Mouse (Mus musculus) activated CD4-positive, CD25-positive, alpha-beta regulatory T cell (primary cell): ENCODE results near the gene Fam129a. TPM values are rescaled to one million over a fixed set of nuclear protein-coding genes. Genes with fewer than 3 reads are reported as not detected.

Experiments used
- polyA plus RNA-seq, 2 experiments: library from polyadenylated mRNA; unstranded; fragments of 100-300 nt; shearing (Covaris generic); gene quantifications; one replicate each; pipeline ENCODE4 v1.2.1; 2017

Fam129a gene
- 10 to 100 TPM; 12.2 to 85.9 TPM for polyA plus RNA-seq

DNA sequence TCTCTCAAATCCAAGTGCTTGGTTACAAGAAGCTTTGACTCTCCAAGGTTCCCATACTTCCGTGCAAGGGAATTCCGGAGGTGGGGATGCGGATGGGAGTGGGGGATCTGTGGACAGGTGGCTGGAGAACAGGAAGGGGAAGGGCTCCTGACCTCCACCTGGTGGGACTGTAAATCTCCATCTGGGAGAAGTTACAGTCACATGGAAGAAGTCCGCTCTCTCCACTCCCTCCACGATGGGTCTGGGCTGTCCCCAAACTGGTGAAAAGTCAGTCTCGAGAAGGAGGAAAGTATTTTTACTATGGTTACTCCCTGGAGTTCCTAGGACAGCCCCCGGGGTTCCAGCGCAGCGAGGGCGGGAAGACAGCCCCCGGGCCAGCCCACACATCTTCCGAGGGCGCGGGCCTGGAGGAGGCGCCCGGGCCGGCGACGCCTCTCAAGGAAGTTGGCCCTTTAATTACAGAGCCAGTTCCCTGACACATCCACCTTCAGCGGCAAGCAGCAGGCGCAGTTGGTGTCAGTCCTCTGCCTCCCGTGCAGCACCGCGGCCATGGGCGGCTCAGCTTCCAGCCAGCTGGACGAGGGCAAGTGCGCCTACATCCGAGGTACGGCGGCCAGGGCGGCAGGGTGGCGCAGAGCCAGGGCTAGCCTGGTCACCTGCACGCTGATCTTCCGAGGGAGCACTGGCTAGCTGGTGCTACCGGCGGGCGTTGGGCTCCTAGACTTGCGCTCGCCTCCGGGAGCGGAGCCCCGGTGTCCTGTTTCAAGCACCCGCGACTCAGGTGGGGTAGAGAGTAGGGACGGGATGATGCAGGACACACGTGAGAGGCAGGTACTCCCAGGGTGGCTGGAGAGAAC, at the start of gene Fam129a:
TSS of gene Fam129a (plus strand) at position 206 of the 857 bp plus-strand sequence.

DNA sequence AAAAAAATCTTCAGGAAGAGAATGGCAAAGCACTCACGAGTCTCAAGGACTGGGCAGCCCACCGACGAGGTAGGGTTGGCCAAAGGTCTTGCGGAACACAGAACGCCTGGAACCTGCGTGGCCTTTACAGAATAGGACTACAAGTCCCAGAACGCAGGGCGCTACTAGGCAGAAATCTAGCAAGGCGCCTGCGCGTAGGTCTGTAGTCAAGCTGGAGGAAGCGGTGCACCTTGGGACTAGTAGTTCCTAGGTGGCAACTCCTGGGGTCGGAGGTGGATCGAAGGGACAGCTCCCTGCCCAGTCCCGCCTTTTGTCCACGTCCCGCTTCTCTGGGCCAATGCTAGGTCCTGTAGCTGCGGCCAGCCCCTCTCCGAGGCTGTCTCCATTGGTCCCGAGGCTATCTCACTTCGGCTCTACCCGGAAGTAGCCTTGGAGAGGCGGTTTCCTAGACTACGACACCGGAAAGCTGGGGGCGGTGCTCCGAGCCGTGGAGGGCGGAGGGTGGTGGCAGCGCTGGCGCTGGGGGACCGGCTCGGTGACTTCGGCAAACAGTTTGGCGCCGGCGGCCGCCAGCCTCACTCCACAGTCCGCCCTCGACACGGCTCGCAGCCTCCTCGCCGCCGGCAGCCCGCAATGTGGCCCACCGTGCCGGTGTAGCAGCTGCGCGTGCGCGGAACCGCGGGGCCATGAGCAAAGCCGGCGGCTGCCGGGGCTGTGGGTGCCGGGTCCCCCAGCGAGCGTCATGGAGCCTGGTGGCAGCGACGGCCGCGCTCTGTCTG, 184.1 kb downstream of the Fam129a start, which contains the start of gene Edem3:
TSS of gene Edem3 (plus strand) at position 491 of the 779 bp plus-strand sequence.

Other genes with a start within 250 kb of the Fam129a start
- 100 to 1,000 TPM; 159 to 185 TPM for gene Ivns1abp, start 226.7 kb upstream of the Fam129a start, polyA plus RNA-seq
- 10 to 100 TPM; 31.4 to 37.2 TPM for gene Swt1, start 142.7 kb upstream of the Fam129a start, polyA plus RNA-seq
- 10 to 100 TPM; 68.0 to 68.5 TPM for gene Trmt1l, start 142.6 kb upstream of the Fam129a start, polyA plus RNA-seq
- 10 to 100 TPM; 58.8 to 78.0 TPM for gene Rnf2, start 70.2 kb upstream of the Fam129a start, polyA plus RNA-seq
- 10 to 100 TPM in 1 of 2 experiments, 1 to 10 TPM in 1; 6.6 to 14.9 TPM for gene Edem3, start 184.2 kb downstream of the Fam129a start, polyA plus RNA-seq